In the genomic region with DNA sequence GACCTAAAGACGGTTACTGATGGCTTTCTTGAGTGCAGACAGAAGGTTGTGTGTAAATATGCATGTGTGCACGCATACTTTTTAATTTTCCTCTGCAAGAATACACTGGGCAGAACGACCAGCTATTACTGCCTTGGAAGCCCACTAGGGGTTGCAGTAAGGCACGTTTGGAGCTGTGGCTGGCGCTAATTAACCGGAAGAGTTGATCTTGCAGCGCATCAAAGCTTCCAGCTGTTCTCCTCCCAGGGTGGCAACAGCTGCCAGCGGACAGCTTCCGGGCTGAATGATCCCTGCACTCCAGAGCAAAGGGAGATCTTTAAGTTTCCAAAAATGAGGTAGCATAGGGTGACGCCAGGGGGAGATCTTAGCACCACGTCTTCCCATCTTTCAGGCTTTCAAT, we compare ENCODE assay signal across 9 mouse cellular contexts. TPM values are rescaled to one million over a fixed set of nuclear protein-coding genes. Genes with fewer than 3 reads are reported as not detected.
DNase-seq lines count a peak whose midpoint lies in the region; ATAC-seq and TF ChIP-seq lines count a peak whose summit lies in the region.
"Had no signal": no experiment of that assay in that cellular context is flagged by ENCODE, and none has a peak within 500 bp of the region (broad histone marks: within the 10 kb centered on the region; RNA-seq: fewer than 3 reads in every experiment).

No protein-coding gene starts in this region.

- no peak for DNase-seq in heart, postnatal 0 days (ENCODE audit: low spot score)
- no peak for DNase-seq in heart, postnatal 25 days (ENCODE audit: low spot score)
- peak; percentile 54 for DNase-seq in brain, adult 2 months (ENCODE audit: low read depth, low spot score)
- no peak for DNase-seq in urinary bladder, postnatal 14 days (ENCODE audit: low spot score)
- no peak for DNase-seq in spleen, postnatal 4 days (ENCODE audit: low spot score in 2 of 2)
- no peak for DNase-seq in spleen, postnatal 10 days (ENCODE audit: low spot score in 2 of 2)

- no peaks in the 10 kb centered on the region for H3K4me1 ChIP-seq in heart, postnatal 0 days (ENCODE audit: control insufficient read depth, insufficient read depth)
- no peaks in the 10 kb centered on the region for H3K4me1 ChIP-seq in forebrain, embryonic 13.5 days
- no peaks in the 10 kb centered on the region for H3K4me1 ChIP-seq in limb, embryonic 15.5 days

- H3K9me3 ChIP-seq in heart, postnatal 0 days (replicated peaks; ENCODE audit: control insufficient read depth, low read length): no peaks in the 10 kb centered on the region
- no peaks in the 10 kb centered on the region for H3K9me3 ChIP-seq in forebrain, embryonic 13.5 days (replicated peaks)
- H3K9me3 ChIP-seq in limb, embryonic 15.5 days: no peaks in the 10 kb centered on the region
- H3K9me3 ChIP-seq: G1E had no signal

- peak overlapping the region; percentile 30; the same call in 1 of the 2 replicates for H3K4me3 ChIP-seq in heart, postnatal 0 days (ENCODE audit: low read depth, low read length)
- peak overlapping the region; percentile 44 for H3K4me3 ChIP-seq in forebrain, embryonic 13.5 days
- peak overlapping the region; percentile 41 for H3K4me3 ChIP-seq in limb, embryonic 15.5 days

- no peak for TF ChIP-seq EP300 in heart, postnatal 0 days (IDR thresholded peaks at IDR 0.05; ENCODE audit: low read depth)

- no peak; the same call in 1 of the 2 replicates for TF ChIP-seq CTCF in heart, postnatal 0 days (IDR thresholded peaks at IDR 0.05; ENCODE audit: low read depth)

- intact Hi-C loops in heart, postnatal 25 days (cut with DNase I): no loop called here

- peaks cover 17% of the 10 kb centered on the region for H3K27me3 ChIP-seq in heart, postnatal 0 days (ENCODE audit: control insufficient read depth, insufficient read depth, low read length)
- H3K27me3 ChIP-seq in forebrain, embryonic 13.5 days: peaks cover 3% of the 10 kb centered on the region; the same call in 1 of the 2 replicates
- H3K27me3 ChIP-seq in limb, embryonic 15.5 days: peaks cover 7% of the 10 kb centered on the region

- no peaks in the 10 kb centered on the region for H3K36me3 ChIP-seq in heart, postnatal 0 days (replicated peaks; ENCODE audit: control insufficient read depth, insufficient read depth, low read length)
- no peaks in the 10 kb centered on the region for H3K36me3 ChIP-seq in forebrain, embryonic 13.5 days (ENCODE audit: poor library complexity, severe bottlenecking)
- H3K36me3 ChIP-seq in limb, embryonic 15.5 days: no peaks in the 10 kb centered on the region
- H3K36me3 ChIP-seq: G1E had no signal

- 8% methylated on average over 11 of the region's 11 CpGs for WGBS in heart, postnatal 0 days
- WGBS in forebrain, embryonic 13.5 days: 15% methylated on average over 11 of the region's 11 CpGs
- 14% methylated on average over 11 of the region's 11 CpGs for WGBS in limb, embryonic 15.5 days

- H3K9ac ChIP-seq in heart, postnatal 0 days (replicated peaks; ENCODE audit: low read depth, low read length): no peak overlapping the region
- peak overlapping the region; percentile 52; the same call in 1 of the 2 replicates for H3K9ac ChIP-seq in forebrain, embryonic 13.5 days
- no peak overlapping the region for H3K9ac ChIP-seq in limb, embryonic 15.5 days

- H3K27ac ChIP-seq in heart, postnatal 0 days (ENCODE audit: low read depth): no peak overlapping the region
- H3K27ac ChIP-seq in forebrain, embryonic 13.5 days: peak overlapping the region; percentile 44; the same call in 1 of the 2 replicates
- no peak overlapping the region for H3K27ac ChIP-seq in limb, embryonic 15.5 days

- peak overlapping the region; percentile 56; the same call in 1 of the 2 replicates for H3K4me2 ChIP-seq in heart, postnatal 0 days (ENCODE audit: low read depth, low read length)
- H3K4me2 ChIP-seq in forebrain, embryonic 13.5 days: peak overlapping the region; percentile 66
- H3K4me2 ChIP-seq in limb, embryonic 15.5 days: peak overlapping the region; percentile 59

- ATAC-seq in heart, postnatal 0 days (ENCODE audit: insufficient read depth, low read depth): no peak
- ATAC-seq in forebrain, embryonic 13.5 days: peak; percentile 52
- no peak for ATAC-seq in limb, embryonic 15.5 days (ENCODE audit: insufficient number of reproducible peaks, low FRiP score, low TSS enrichment, low read depth)

RNA-seq across cellular contexts. Expression of gene Tenm1, which starts 1.7 kb away (rescaled TPM):
- total RNA-seq in heart, postnatal 0 days (2014; rRNA removed; ENCODE audit: low replicate concordance): not detected in 2 replicates
- not detected in 2 replicates for polyA plus RNA-seq in heart, postnatal 0 days (2015; fragmentation: Nextera tagmentation; extraction: Ambion mirVana)
- total RNA-seq in heart, postnatal 25 days (2021): under 1 TPM; 0.03 to 0.10 TPM
- polyA plus RNA-seq in forebrain, embryonic 13.5 days (2015; fragmentation: Nextera tagmentation; extraction: Ambion mirVana): 8.2 and 8.9 TPM in 2 replicates
- polyA plus RNA-seq in limb, embryonic 15.5 days (2015; fragmentation: Nextera tagmentation; extraction: Ambion mirVana): 5.4 and 6.1 TPM in 2 replicates
- polyA plus RNA-seq: G1E had no signal
